10 mouse cellular contexts compared by ENCODE assay signal in genomic region chr10:61906226-61906625, GRCm38 (mm10).
DNase-seq lines count a peak whose midpoint lies in the region; ATAC-seq and TF ChIP-seq lines count a peak whose summit lies in the region.
"Had no signal": no experiment of that assay in that cellular context is flagged by ENCODE, and none has a peak within 500 bp of the region (broad histone marks: within the 10 kb centered on the region; RNA-seq: fewer than 3 reads in every experiment).

No protein-coding gene starts in this region.

- peak; percentile 29; the same call in 1 of the 2 replicates for TF ChIP-seq CTCF in forebrain, postnatal 0 days (IDR thresholded peaks at IDR 0.05; ENCODE audit: low read depth)
- TF ChIP-seq CTCF in kidney, postnatal 0 days (IDR thresholded peaks at IDR 0.05; ENCODE audit: low read depth), result peak; percentile 51

- H3K27me3 ChIP-seq in forebrain, postnatal 0 days (ENCODE audit: insufficient read depth, low read length), result no peaks in the 10 kb centered on the region
- no peaks in the 10 kb centered on the region for H3K27me3 ChIP-seq in forebrain, embryonic 13.5 days
- H3K27me3 ChIP-seq in kidney, postnatal 0 days (ENCODE audit: insufficient read depth, low read length), result no peaks in the 10 kb centered on the region

- no peak overlapping the region for H3K4me3 ChIP-seq in forebrain, postnatal 0 days (ENCODE audit: low read depth, low read length)
- no peak overlapping the region for H3K4me3 ChIP-seq in forebrain, embryonic 13.5 days
- no peak overlapping the region for H3K4me3 ChIP-seq in kidney, postnatal 0 days (replicated peaks; ENCODE audit: low read depth, low read length)
- H3K4me3 ChIP-seq: erythroblast, embryonic 14.5 days; myocyte had no signal

- no peaks in the 10 kb centered on the region for H3K36me3 ChIP-seq in forebrain, postnatal 0 days (ENCODE audit: insufficient read depth)
- H3K36me3 ChIP-seq in forebrain, embryonic 13.5 days (ENCODE audit: poor library complexity, severe bottlenecking), result no peaks in the 10 kb centered on the region
- H3K36me3 ChIP-seq in kidney, postnatal 0 days (ENCODE audit: insufficient read depth, low read length), result no peaks in the 10 kb centered on the region

- H3K4me1 ChIP-seq in forebrain, postnatal 0 days (ENCODE audit: insufficient read depth), result no peaks in the 10 kb centered on the region
- H3K4me1 ChIP-seq in forebrain, embryonic 13.5 days, result no peaks in the 10 kb centered on the region
- no peaks in the 10 kb centered on the region for H3K4me1 ChIP-seq in kidney, postnatal 0 days (replicated peaks; ENCODE audit: insufficient read depth, low read length)

- H3K27ac ChIP-seq in forebrain, postnatal 0 days (ENCODE audit: low read depth, low read length), result no peak overlapping the region
- no peak overlapping the region for H3K27ac ChIP-seq in forebrain, embryonic 13.5 days
- no peak overlapping the region for H3K27ac ChIP-seq in kidney, postnatal 0 days

- 42% methylated on average over 5 of the region's 5 CpGs for WGBS in forebrain, postnatal 0 days
- WGBS in forebrain, embryonic 13.5 days, result 46% methylated on average over 5 of the region's 5 CpGs
- WGBS in kidney, postnatal 0 days, result 27% methylated on average over 5 of the region's 5 CpGs

- no peak overlapping the region for H3K4me2 ChIP-seq in forebrain, postnatal 0 days (ENCODE audit: low read depth)
- H3K4me2 ChIP-seq in forebrain, embryonic 13.5 days, result no peak overlapping the region
- no peak overlapping the region for H3K4me2 ChIP-seq in kidney, postnatal 0 days (ENCODE audit: low read length)

- H3K9me3 ChIP-seq in forebrain, postnatal 0 days (ENCODE audit: low read length), result no peaks in the 10 kb centered on the region
- H3K9me3 ChIP-seq in forebrain, embryonic 13.5 days (replicated peaks), result no peaks in the 10 kb centered on the region
- H3K9me3 ChIP-seq in kidney, postnatal 0 days (replicated peaks; ENCODE audit: low read length), result no peaks in the 10 kb centered on the region

- no peak for DNase-seq in forebrain, postnatal 0 days
- peak; percentile 95 for DNase-seq in ES-CJ7 (ENCODE audit: low read depth, low spot score)
- DNase-seq in heart, adult 18-20 months, result peak; percentile 56 to 66
- peak; percentile 40 for DNase-seq in kidney, postnatal 0 days (ENCODE audit: low spot score)
- no peak for DNase-seq in left cerebral cortex, adult 11 months (ENCODE audit: low spot score)
- no peak for DNase-seq in right cerebral cortex, adult 2 months (ENCODE audit: low spot score in 2 of 2)
- DNase-seq in layer of hippocampus, postnatal 14 days (ENCODE audit: low spot score in 2 of 2), result no peak

- no peak for ATAC-seq in forebrain, postnatal 0 days
- no peak for ATAC-seq in forebrain, embryonic 13.5 days
- 0 out of 2 replicates have a peak, but pooled peaks have one; percentile 31 for ATAC-seq in kidney, postnatal 0 days (replicated peaks; ENCODE audit: low FRiP score, low read depth)

- no peak overlapping the region for H3K9ac ChIP-seq in forebrain, postnatal 0 days
- H3K9ac ChIP-seq in forebrain, embryonic 13.5 days, result no peak overlapping the region
- no peak overlapping the region for H3K9ac ChIP-seq in kidney, postnatal 0 days (ENCODE audit: low read depth, low read length)

Comparison
In these comparisons a context has a peak if more than half of its experiments do, and no peak if none do; other contexts are left out.
1. DNase-seq: peak in ES-CJ7 (single experiment), heart, adult 18-20 months (2 of 2) and kidney, postnatal 0 days (single experiment); none in forebrain, postnatal 0 days (single experiment), left cerebral cortex, adult 11 months (single experiment), right cerebral cortex, adult 2 months (0 of 2) and layer of hippocampus, postnatal 14 days (0 of 2).